Mouse (Mus musculus): ENCODE measurements around the gene Ccnb1ip1. TPM values are rescaled to one million over a fixed set of nuclear protein-coding genes. Genes with fewer than 3 reads are reported as not detected.

Ccnb1ip1 gene
- total and polyA plus RNA-seq, 2 experiments from 2014 or later, result not detected

GRCm38 (mm10) chr14:50795261-50795935 is 12.1 kb downstream of the Ccnb1ip1 start:
- 91% methylated on average over 24 of the region's 24 CpGs for WGBS

GRCm38 (mm10) chr14:50788157-50788556 is 19.4 kb downstream of the Ccnb1ip1 start:
- H3K27ac ChIP-seq (ENCODE audit: low read depth, low read length), result no peak overlapping the region
- H3K27me3 ChIP-seq (ENCODE audit: insufficient read depth, low read length), result no peaks in the 10 kb centered on the region
- ATAC-seq (ENCODE audit: low FRiP score) (no peak), DNase-seq (ENCODE audit: low spot score) (peak; percentile 43)
- no peaks in the 10 kb centered on the region for H3K36me3 ChIP-seq (ENCODE audit: insufficient read depth, low read length)
- no peak overlapping the region for H3K9ac ChIP-seq (replicated peaks; ENCODE audit: low read length, poor library complexity, severe bottlenecking)
- no peaks in the 10 kb centered on the region for H3K9me3 ChIP-seq (ENCODE audit: low read length)
- no peak overlapping the region for H3K4me2 ChIP-seq (ENCODE audit: low read depth, low read length, poor library complexity, severe bottlenecking)
- peak; percentile 65 for TF ChIP-seq CTCF (IDR thresholded peaks at IDR 0.05)
- peaks cover 3% of the 10 kb centered on the region; the same call in 1 of the 2 replicates for H3K4me1 ChIP-seq (ENCODE audit: insufficient read depth, low read length)
- H3K4me3 ChIP-seq (ENCODE audit: low read depth, low read length), result no peak overlapping the region
- WGBS, result 11% methylated on average over 2 of the region's 2 CpGs

More at GRCm38 (mm10) chr14:50795261-50795935, 12.1 kb downstream of the Ccnb1ip1 start:
- no peak for TF ChIP-seq CTCF (IDR thresholded peaks at IDR 0.05)
- H3K4me2 ChIP-seq (ENCODE audit: low read depth, low read length, poor library complexity, severe bottlenecking), result no peak overlapping the region
- DNase-seq (ENCODE audit: low spot score) (no peak), ATAC-seq (ENCODE audit: low FRiP score) (no peak)
- H3K36me3 ChIP-seq (ENCODE audit: insufficient read depth, low read length), result no peaks in the 10 kb centered on the region
- H3K9me3 ChIP-seq (ENCODE audit: low read length), result no peaks in the 10 kb centered on the region
- H3K4me1 ChIP-seq (ENCODE audit: insufficient read depth, low read length), result no peaks in the 10 kb centered on the region
- H3K27ac ChIP-seq (ENCODE audit: low read depth, low read length), result no peak overlapping the region
- H3K4me3 ChIP-seq (ENCODE audit: low read depth, low read length), result no peak overlapping the region
- H3K9ac ChIP-seq (replicated peaks; ENCODE audit: low read length, poor library complexity, severe bottlenecking), result no peak overlapping the region
- H3K27me3 ChIP-seq (ENCODE audit: insufficient read depth, low read length), result no peaks in the 10 kb centered on the region

- H3K9ac ChIP-seq (replicated peaks; ENCODE audit: low read length, poor library complexity, severe bottlenecking), result peak within 1 kb of the TSS; percentile 74
- H3K36me3 ChIP-seq (ENCODE audit: insufficient read depth, low read length), result peaks cover 5% of the 10 kb centered on the region
- peak within 1 kb of the TSS; percentile 57 for H3K4me2 ChIP-seq (ENCODE audit: low read depth, low read length, poor library complexity, severe bottlenecking)
- H3K9me3 ChIP-seq (ENCODE audit: low read length), result no peaks in the 10 kb centered on the region
- H3K4me1 ChIP-seq (ENCODE audit: insufficient read depth, low read length), result peaks cover 3% of the 10 kb centered on the region; the same call in 1 of the 2 replicates
- WGBS, result under 1% methylated on average over 21 of the region's 21 CpGs
- no peaks in the 10 kb centered on the region for H3K27me3 ChIP-seq (ENCODE audit: insufficient read depth, low read length)
- DNase-seq (ENCODE audit: low spot score) (peak; percentile 92), ATAC-seq (ENCODE audit: low FRiP score) (peak; percentile 94)
- peak within 1 kb of the TSS; percentile 79 for H3K4me3 ChIP-seq (ENCODE audit: low read depth, low read length)
- H3K27ac ChIP-seq (ENCODE audit: low read depth, low read length), result peak within 1 kb of the TSS; percentile 79
- TF ChIP-seq CTCF (IDR thresholded peaks at IDR 0.05), result peak; percentile 97
Measured at GRCm38 (mm10) chr14:50785251-50785637, 22.3 kb downstream of the Ccnb1ip1 start, which contains the start of gene Ttc5. Ttc5 (minus strand) TSS chr14:50785519.

GRCm38 (mm10) chr14:50784391-50785250 is 22.9 kb downstream of the Ccnb1ip1 start:
- Histone ChIP-seq H3K27me3 (ENCODE audit: insufficient read depth, low read length) (no peaks in the 10 kb centered on the region), H3K9me3 (ENCODE audit: low read length) (no peaks in the 10 kb centered on the region), H3K9ac (replicated peaks; ENCODE audit: low read length, poor library complexity, severe bottlenecking) (peak overlapping the region; percentile 74), H3K4me2 (ENCODE audit: low read depth, low read length, poor library complexity, severe bottlenecking) (peak overlapping the region; percentile 57), H3K27ac (ENCODE audit: low read depth, low read length) (peak overlapping the region; percentile 79), H3K4me1 (ENCODE audit: insufficient read depth, low read length) (peaks cover 3% of the 10 kb centered on the region; the same call in 1 of the 2 replicates), H3K36me3 (ENCODE audit: insufficient read depth, low read length) (peaks cover 5% of the 10 kb centered on the region), H3K4me3 (ENCODE audit: low read depth, low read length) (peak overlapping the region; percentile 79)
- DNase-seq (ENCODE audit: low spot score) (peak; percentile 73), ATAC-seq (ENCODE audit: low FRiP score) (no peak)
- no peak for TF ChIP-seq CTCF (IDR thresholded peaks at IDR 0.05)
- 24% methylated on average over 16 of the region's 16 CpGs for WGBS

- DNase-seq (ENCODE audit: low spot score) (no peak), ATAC-seq (ENCODE audit: low FRiP score) (no peak)
- Histone ChIP-seq H3K27ac (ENCODE audit: low read depth, low read length) (no peak overlapping the region), H3K36me3 (ENCODE audit: insufficient read depth, low read length) (peaks cover 11% of the 10 kb centered on the region), H3K9me3 (ENCODE audit: low read length) (no peaks in the 10 kb centered on the region), H3K4me1 (ENCODE audit: insufficient read depth, low read length) (peaks cover 3% of the 10 kb centered on the region; the same call in 1 of the 2 replicates), H3K9ac (replicated peaks; ENCODE audit: low read length, poor library complexity, severe bottlenecking) (no peak overlapping the region), H3K4me2 (ENCODE audit: low read depth, low read length, poor library complexity, severe bottlenecking) (no peak overlapping the region), H3K27me3 (ENCODE audit: insufficient read depth, low read length) (no peaks in the 10 kb centered on the region), H3K4me3 (ENCODE audit: low read depth, low read length) (no peak overlapping the region)
- 90% methylated on average over 3 of the region's 3 CpGs for WGBS
- TF ChIP-seq CTCF (IDR thresholded peaks at IDR 0.05), result no peak
Measured at GRCm38 (mm10) chr14:50782166-50782565, 25.4 kb downstream of the Ccnb1ip1 start.

Data from midbrain, postnatal 0 days (tissue).